Mouse (Mus musculus): ENCODE measurements around the gene Gnat1.

DNA sequence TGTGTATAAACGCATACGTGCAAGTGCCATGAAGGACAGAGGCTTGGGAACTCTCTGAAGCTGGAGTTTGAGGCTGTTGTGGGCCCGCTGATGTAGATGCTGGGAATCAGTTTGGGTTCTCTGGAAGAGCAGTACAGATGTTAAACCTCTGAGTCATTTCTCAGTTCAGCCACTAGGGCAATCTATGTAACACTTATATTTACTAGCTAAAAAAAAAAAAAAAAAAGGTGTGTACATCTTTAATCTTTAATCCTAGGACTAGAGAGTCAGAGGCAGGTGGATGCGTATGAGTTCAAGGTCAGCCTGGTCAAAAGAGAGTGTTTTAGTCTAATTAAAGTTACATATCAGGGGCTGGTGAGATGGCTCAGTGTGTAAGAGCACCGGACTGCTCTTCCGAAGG lies 32.5 kb downstream of the Gnat1 start:
- TF ChIP-seq CTCF (IDR thresholded peaks at IDR 0.05; ENCODE audit: insufficient read depth, low read length) (no peak), POLR2A (IDR thresholded peaks at IDR 0.05; ENCODE audit: borderline replicate concordance, extremely low read depth, low read depth, low read length) (no peak)
